Mouse (Mus musculus) mesoderm, embryonic 11.5 days (tissue): ENCODE measurements around the gene Dnal4.

Experiments
- DNase-seq: peaks from one replicate; pipeline ENCODE4 v3.0.0-alpha.2; 2012; ENCODE audit warnings: low read depth, low spot score

Gene Dnal4

GRCm38 (mm10) chr15:79763601-79764246, 13.9 kb downstream of the Dnal4 start:
- DNase-seq, result no peak

- DNase-seq, result no peak
Measured at GRCm38 (mm10) chr15:79763001-79763400, 14.6 kb downstream of the Dnal4 start.

GRCm38 (mm10) chr15:79760956-79761355, 16.7 kb downstream of the Dnal4 start:
- no peak for DNase-seq

- no peak for DNase-seq
Measured at GRCm38 (mm10) chr15:79757118-79757517, 20.5 kb downstream of the Dnal4 start.

- DNase-seq, result no peak
Measured at GRCm38 (mm10) chr15:79755977-79756625, 21.5 kb downstream of the Dnal4 start.

GRCm38 (mm10) chr15:79755176-79755575, 22.5 kb downstream of the Dnal4 start:
- DNase-seq, result no peak

GRCm38 (mm10) chr15:79753873-79754272, 23.8 kb downstream of the Dnal4 start:
- no peak for DNase-seq

GRCm38 (mm10) chr15:79753420-79753752, 24.3 kb downstream of the Dnal4 start:
- DNase-seq, result no peak

GRCm38 (mm10) chr15:79752742-79753419, 24.8 kb downstream of the Dnal4 start:
- peak; percentile 72 for DNase-seq

- DNase-seq, result no peak
Measured at GRCm38 (mm10) chr15:79751772-79752171, 25.9 kb downstream of the Dnal4 start.

- no peak for DNase-seq
Measured at GRCm38 (mm10) chr15:79750266-79750665, 27.4 kb downstream of the Dnal4 start.

- DNase-seq, result no peak
Measured at GRCm38 (mm10) chr15:79749162-79749561, 28.5 kb downstream of the Dnal4 start.

- DNase-seq, result peak; percentile 61
Measured at GRCm38 (mm10) chr15:79747998-79748397, 29.7 kb downstream of the Dnal4 start.

GRCm38 (mm10) chr15:79745883-79746282, 31.8 kb downstream of the Dnal4 start:
- DNase-seq, result no peak

GRCm38 (mm10) chr15:79745312-79745711, 32.3 kb downstream of the Dnal4 start:
- DNase-seq, result no peak

GRCm38 (mm10) chr15:79744742-79745141, 32.9 kb downstream of the Dnal4 start:
- DNase-seq, result no peak

- no peak for DNase-seq
Measured at GRCm38 (mm10) chr15:79744001-79744400, 33.6 kb downstream of the Dnal4 start.

GRCm38 (mm10) chr15:79742706-79743023, 35.0 kb downstream of the Dnal4 start:
- no peak for DNase-seq

- DNase-seq, result peak; percentile 89
Measured at GRCm38 (mm10) chr15:79741921-79742705, 35.5 kb downstream of the Dnal4 start, which contains the start of gene Sun2. Gene Sun2 (minus strand): TSS chr15:79742536.

GRCm38 (mm10) chr15:79741173-79741858, 36.3 kb downstream of the Dnal4 start:
- DNase-seq, result no peak

- DNase-seq, result no peak
Measured at GRCm38 (mm10) chr15:79740739-79741138, 36.9 kb downstream of the Dnal4 start.

- no peak for DNase-seq
Measured at GRCm38 (mm10) chr15:79734311-79734710, 43.3 kb downstream of the Dnal4 start.
